Mouse (Mus musculus) cerebellum, postnatal 36 days (tissue): ENCODE results near the gene Pcnx.
"Not testable (repeated sequence)": the region's sequence is repeated elsewhere in the genome, so short reads cannot be mapped to it uniquely, and the experiment has no call there.

ENCODE experiments used
- DNase-seq, 2 experiments: peaks; one replicate each; pipeline ENCODE4 v3.0.0; 2021 to 2022; ENCODE audit warnings: mixed read lengths in 2 of 2

The Pcnx gene

GRCm38 (mm10) chr12:81971042-81971883 lies 111.4 kb downstream of the Pcnx start:
- no peak for DNase-seq

DNA sequence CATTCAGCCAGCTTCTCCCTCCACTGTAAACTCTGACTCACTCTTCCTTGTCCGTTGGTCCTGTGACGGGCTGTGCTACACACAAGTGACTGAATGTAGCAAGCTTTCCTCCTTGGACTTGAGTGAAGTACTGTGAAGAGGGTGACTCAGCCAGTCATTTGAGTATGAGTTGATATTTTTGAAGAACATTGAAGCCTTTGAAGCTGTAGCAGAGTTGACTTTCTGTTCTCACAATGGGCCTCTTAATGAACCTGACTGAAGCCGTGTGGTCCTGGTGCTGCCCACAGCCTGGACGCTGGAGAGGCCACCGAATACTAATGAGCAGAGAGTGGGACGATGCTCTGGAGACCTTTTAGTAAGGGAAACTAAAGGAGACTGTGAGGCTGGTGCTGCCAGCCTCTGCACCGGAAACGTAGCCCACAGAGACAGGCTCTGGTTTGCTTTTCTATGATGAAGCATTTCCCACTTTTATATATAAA lies 112.1 kb downstream of the Pcnx start:
- no peak for DNase-seq

GRCm38 (mm10) chr12:81974806-81975205 lies 115.0 kb downstream of the Pcnx start:
- DNase-seq = peak; percentile 18 to 43

DNA sequence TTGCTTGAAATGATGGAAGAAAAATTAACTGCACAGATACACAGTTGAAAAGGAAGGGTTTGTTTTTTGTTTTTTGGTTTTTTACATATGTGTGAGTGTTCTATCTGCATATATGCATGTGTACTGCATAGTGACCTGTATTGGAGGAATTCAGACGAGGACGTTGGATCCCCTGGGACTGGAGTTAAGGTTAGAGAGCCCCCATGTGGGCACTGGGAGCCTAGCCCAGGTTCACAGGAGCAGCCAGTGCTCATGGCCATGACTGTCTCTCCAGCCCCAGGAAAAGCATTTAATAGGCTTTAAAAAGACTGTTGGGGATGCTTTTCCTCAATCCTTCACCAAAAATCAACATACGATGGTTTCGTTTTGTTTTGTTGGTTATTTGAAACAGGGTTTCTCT lies 117.5 kb downstream of the Pcnx start:
- DNase-seq = no peak

DNA sequence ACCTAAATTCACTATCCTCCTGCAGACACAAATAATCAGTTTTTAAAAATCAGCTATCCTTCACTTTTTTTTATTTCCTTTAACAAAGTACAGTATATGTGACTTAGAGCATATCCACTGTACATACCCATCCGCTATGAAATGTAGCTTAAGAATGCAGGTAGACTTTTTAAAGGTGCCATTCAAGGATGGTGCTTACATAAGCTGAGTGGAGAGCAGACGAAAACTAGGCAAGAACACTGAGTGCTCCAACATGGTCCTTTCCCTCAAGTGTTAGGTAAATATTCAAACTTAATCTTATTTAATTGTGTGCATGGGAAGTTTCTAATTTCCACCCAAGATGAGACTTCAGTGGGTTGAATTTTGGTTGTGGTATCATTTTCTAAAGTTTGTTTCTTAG lies 119.5 kb downstream of the Pcnx start:
- no peak for DNase-seq

DNA sequence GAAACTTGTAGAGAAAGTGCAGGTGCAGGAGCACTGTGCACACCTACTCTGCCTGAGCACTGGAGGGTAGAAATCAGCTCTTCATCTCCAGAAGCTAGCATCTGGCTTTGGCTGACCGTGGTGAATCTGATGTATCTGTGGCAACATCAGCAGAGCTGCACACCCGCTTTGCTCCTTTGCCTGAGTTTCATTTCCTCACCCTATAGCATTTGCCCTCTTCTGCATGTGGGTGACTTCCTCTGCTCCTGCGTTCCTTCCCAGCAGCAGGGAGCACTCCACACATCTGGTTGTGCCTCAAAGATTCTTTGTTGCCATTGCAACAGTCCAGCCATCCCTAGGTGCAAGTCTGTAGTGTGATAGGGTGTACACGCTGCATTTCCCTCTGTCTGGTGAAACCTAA lies 132.3 kb downstream of the Pcnx start:
- no peak for DNase-seq

GRCm38 (mm10) chr12:81992996-81993395 lies 133.2 kb downstream of the Pcnx start:
- DNase-seq = no peak

GRCm38 (mm10) chr12:81994911-81995667 lies 135.3 kb downstream of the Pcnx start:
- DNase-seq = no peak

DNA sequence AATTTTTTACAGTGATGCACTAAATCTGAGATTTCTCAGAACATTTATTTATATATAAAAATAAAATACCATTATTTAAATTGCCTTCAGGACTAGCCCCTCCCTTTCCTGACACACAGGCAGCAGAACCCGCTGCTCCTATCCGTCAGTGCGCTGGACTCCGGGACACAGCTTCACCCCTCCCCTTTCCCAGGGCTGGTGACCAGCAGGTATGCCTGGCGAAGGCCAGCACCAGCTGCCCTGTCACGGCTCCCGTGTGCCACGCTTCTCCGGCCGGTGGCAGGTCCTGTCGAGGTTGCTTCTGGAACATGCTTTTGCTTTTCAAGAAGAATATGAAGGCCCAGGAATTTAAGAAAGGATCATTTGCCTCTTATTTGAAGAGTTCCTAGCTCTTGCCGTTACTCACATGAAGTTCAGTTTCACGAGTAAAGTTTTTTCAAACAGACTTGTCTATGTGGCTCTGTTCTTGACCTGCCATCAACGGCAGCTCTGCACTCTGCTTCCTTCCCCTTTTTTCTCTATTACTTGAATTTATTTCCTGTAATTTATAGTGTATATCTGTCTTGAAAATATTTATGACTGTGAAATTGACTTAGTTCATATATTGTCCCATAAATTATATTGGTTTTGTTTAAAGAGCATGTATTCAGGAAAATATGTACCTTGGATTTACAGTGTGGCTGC lies 137.0 kb downstream of the Pcnx start:
- peak in 1 of 2 experiments; percentile 40 for DNase-seq

- DNase-seq = no peak
These were observed 137.7 kb downstream of the Pcnx start for GRCm38 (mm10) chr12:81997497-81997896.

GRCm38 (mm10) chr12:82002697-82003096 lies 142.9 kb downstream of the Pcnx start:
- not testable (repeated sequence) for DNase-seq

GRCm38 (mm10) chr12:82025901-82026633 lies 166.2 kb downstream of the Pcnx start:
- DNase-seq = not testable (repeated sequence)

- DNase-seq = not testable (repeated sequence)
These were observed 173.7 kb downstream of the Pcnx start for GRCm38 (mm10) chr12:82033524-82033923.

DNA sequence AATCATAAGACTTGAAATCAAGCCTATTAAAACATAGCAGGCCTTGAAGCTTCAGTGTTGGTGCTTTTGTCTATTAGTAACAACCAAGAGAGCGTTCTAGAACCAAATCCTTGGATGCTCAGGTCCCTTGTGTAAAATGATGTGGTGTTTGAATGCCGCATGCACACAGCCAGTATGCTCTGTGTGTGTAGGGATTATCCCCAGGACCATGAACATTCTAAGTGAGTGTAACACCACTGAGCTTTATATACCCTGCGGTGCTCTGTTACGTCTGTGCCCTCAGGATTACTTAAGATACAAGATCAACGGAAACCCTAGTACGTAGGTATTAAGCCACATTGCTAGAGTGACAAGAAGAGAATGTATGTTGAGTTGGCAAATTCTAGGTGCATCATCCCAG lies 174.2 kb downstream of the Pcnx start:
- not testable (repeated sequence) for DNase-seq

DNA sequence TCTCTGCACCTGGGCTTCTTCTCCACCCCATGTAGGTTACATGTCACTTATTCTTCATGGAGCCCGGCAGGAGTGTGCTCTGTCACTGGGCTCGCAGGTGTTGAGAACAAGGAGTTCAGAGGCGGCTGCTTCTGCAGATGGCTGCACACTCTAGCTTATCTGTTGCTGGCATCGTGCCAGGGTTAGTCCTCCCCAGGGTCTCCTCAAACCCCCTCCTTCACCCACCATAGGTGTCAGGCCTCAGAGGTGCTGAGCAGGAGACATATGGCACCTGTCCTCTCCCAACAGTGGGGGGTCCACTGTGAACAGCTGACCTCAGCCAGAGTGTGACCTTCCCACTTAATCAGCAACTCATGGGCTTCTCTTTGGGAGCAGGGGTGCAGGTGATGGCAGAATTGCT lies 184.3 kb downstream of the Pcnx start:
- DNase-seq = not testable (repeated sequence)
